Mouse (Mus musculus): ENCODE data around the gene Faap20. TPM values are rescaled to one million over a fixed set of nuclear protein-coding genes. Genes with fewer than 3 reads are reported as not detected.

The Faap20 gene
- polyA plus RNA-seq (2012; rRNA removed; ENCODE audit: low replicate concordance) = 91.2 and 93.4 TPM in 2 replicates

DNA sequence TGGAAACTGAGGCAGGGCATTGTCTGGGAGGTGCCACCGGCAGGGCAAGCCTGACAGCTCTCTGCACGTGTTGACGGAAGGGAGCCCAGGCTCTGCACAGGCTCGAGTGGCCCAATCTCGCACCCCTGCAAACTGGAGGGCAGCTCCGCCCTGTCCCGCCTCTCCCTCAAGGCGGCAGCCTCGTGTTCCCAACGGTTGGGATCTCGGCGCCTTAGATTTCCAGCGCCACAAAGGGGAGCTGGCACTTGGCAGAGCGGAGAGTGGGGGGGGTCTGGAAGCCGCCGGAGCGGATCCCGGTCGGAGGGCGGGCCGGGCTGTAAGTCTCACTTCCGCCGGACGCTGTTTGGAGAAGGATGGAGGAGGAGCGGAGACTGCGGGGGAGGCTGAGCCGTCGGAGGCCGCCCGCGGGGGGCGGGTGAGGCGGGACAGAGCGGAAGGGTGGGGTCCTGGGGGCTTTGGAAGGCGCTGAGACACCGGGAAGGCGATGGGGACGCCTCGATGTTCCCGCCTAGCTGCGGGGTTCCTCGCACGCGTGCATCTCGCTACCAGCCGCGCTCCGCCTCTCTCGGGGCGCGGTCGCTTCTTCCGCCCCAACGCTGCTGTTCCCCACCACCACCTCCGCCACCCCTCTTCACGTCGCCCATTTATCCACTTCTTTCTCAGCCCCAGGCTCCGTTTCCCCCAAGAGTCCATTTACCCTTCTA, at the start of gene Faap20:
Faap20 (plus strand) TSS at position 155 of the 704 bp plus-strand sequence.

DNA sequence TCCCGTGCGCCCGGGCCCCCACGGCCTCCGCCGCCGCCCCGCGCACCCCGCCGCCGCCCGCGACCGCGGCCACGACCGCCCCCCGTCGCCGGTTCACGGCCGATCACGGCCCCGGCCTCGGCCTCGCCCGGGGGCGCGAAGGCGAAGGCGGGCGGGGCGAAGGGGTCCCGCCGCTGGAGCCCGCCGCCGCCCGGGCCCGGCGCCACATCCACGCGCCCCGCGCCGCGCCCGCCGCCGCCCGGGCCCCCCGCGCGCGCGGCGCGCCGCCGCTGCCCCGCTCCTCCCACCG, 27.1 kb upstream of the Faap20 start, which contains the start of gene Ski:
Ski (minus strand) TSS at position 41 of the 289 bp plus-strand sequence.

Other genes starting within 250 kb of the Faap20 start
- 29.6 and 42.7 TPM in 2 replicates for gene Plch2, start 193.0 kb upstream of the Faap20 start, polyA plus RNA-seq (2012; rRNA removed; ENCODE audit: low replicate concordance)
- gene Pex10, start 182.8 kb upstream of the Faap20 start, polyA plus RNA-seq (2012; rRNA removed; ENCODE audit: low replicate concordance) = 23.7 and 33.2 TPM in 2 replicates
- gene Rer1, start 163.4 kb upstream of the Faap20 start, polyA plus RNA-seq (2012; rRNA removed; ENCODE audit: low replicate concordance) = 76.3 and 93.6 TPM in 2 replicates
- gene Morn1, start 163.2 kb upstream of the Faap20 start, polyA plus RNA-seq (2012; rRNA removed; ENCODE audit: low replicate concordance) = 7.3 and 8.8 TPM in 2 replicates
- gene Ski, start 27.2 kb upstream of the Faap20 start, polyA plus RNA-seq (2012; rRNA removed; ENCODE audit: low replicate concordance) = 60.1 and 102 TPM in 2 replicates
- gene Prkcz, start 111.6 kb downstream of the Faap20 start, polyA plus RNA-seq (2012; rRNA removed; ENCODE audit: low replicate concordance) = 4.2 TPM in 2 replicates
- gene Gabrd, start 148.3 kb downstream of the Faap20 start, polyA plus RNA-seq (2012; rRNA removed; ENCODE audit: low replicate concordance) = 0.20 and 0.55 TPM in 2 replicates
- gene Cfap74, start 159.4 kb downstream of the Faap20 start, polyA plus RNA-seq (2012; rRNA removed; ENCODE audit: low replicate concordance) = 0.47 and 0.73 TPM in 2 replicates
- 3.0 and 82.0 TPM in 2 replicates for gene Tmem52, start 219.3 kb downstream of the Faap20 start, polyA plus RNA-seq (2012; rRNA removed; ENCODE audit: low replicate concordance)
- 572 and 1,051 TPM in 2 replicates for gene Gnb1, start 241.6 kb downstream of the Faap20 start, polyA plus RNA-seq (2012; rRNA removed; ENCODE audit: low replicate concordance)

All from mammary gland, adult 2 months (tissue).